In the genomic region with DNA sequence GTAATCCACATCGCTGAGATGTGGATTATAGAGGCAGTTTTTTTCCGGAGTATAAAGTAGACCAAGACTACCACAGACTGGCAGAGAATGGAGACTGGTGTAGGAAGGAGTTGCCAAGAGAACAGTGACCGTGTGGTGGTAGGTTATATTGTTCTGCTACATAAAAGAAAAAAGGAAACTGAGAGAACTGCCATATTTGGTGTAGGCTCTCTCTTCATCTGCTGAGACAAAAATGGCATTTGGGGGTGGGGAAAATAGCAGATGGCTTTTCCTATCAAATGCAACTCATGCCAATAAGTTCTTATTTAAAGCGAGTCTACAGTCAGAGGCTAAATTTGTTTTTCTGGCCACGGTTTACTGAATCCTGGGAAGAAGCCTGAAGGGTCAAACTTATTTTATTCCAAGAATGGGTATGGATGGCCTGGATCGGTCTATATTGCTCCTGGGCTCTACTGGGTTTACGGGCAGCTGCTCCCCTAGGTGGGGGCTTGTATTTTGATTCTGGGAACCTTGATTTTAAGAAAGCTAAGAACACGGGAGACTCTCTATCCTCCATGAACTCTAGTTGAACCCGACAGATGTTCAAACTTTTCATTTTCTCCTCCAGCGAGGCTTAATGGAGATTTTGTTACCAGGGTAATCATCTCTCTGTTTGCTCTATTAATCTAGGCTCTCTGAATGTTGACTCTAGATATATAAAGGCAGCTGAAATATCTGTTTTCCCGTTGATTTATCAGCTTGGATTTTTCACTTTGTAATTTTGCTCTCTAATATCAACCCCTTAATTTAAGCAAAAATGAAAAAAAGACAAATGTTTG, we compare ENCODE assay signal across 19 mouse cellular contexts.
DNase-seq lines count a peak whose midpoint lies in the region; ATAC-seq and TF ChIP-seq lines count a peak whose summit lies in the region.
"Had no signal": no experiment of that assay in that cellular context is flagged by ENCODE, and none has a peak within 500 bp of the region (broad histone marks: within the 10 kb centered on the region; RNA-seq: fewer than 3 reads in every experiment).

No protein-coding gene starts in this region.

- no peak overlapping the region for H3K9ac ChIP-seq in embryonic facial prominence, embryonic 12.5 days
- no peak overlapping the region for H3K9ac ChIP-seq in neural tube, embryonic 11.5 days (ENCODE audit: low read length)
- H3K9ac ChIP-seq in neural tube, embryonic 14.5 days (replicated peaks; ENCODE audit: low read depth, low read length) = no peak overlapping the region
- H3K9ac ChIP-seq in intestine, embryonic 16.5 days (ENCODE audit: low read depth, low read length) = no peak overlapping the region
- H3K9ac ChIP-seq: hindbrain, embryonic 15.5 days; liver, embryonic 13.5 days had no signal

- H3K36me3 ChIP-seq in embryonic facial prominence, embryonic 12.5 days = no peaks in the 10 kb centered on the region
- no peaks in the 10 kb centered on the region for H3K36me3 ChIP-seq in embryonic facial prominence, embryonic 10.5 days (replicated peaks)
- H3K36me3 ChIP-seq in neural tube, embryonic 11.5 days (ENCODE audit: control insufficient read depth, insufficient read depth, low read length) = no peaks in the 10 kb centered on the region
- H3K36me3 ChIP-seq in neural tube, embryonic 14.5 days (ENCODE audit: control insufficient read depth, insufficient read depth, low read length) = no peaks in the 10 kb centered on the region
- no peaks in the 10 kb centered on the region for H3K36me3 ChIP-seq in intestine, embryonic 16.5 days (ENCODE audit: control insufficient read depth, insufficient read depth, low read length)
- H3K36me3 ChIP-seq: forebrain, embryonic 10.5 days; hindbrain, embryonic 15.5 days; liver, embryonic 13.5 days had no signal

- ATAC-seq in embryonic facial prominence, embryonic 12.5 days (ENCODE audit: insufficient number of reproducible peaks, insufficient read depth, low FRiP score, low TSS enrichment) = peak; percentile 56; the same call in 1 of the 2 replicates
- no peak for ATAC-seq in neural tube, embryonic 11.5 days (ENCODE audit: insufficient read depth, low FRiP score, low TSS enrichment)
- 0 out of 2 replicates have a peak, but pooled peaks have one; percentile 41 for ATAC-seq in neural tube, embryonic 14.5 days (ENCODE audit: low read depth)
- ATAC-seq in intestine, embryonic 16.5 days = no peak
- ATAC-seq: midbrain, embryonic 16.5 days had no signal

- H3K4me3 ChIP-seq in embryonic facial prominence, embryonic 12.5 days = no peak overlapping the region
- H3K4me3 ChIP-seq in embryonic facial prominence, embryonic 10.5 days = no peak overlapping the region
- no peak overlapping the region for H3K4me3 ChIP-seq in neural tube, embryonic 11.5 days (ENCODE audit: low read depth, low read length)
- H3K4me3 ChIP-seq in layer of hippocampus, adult 2 months = no peak overlapping the region
- H3K4me3 ChIP-seq in neural tube, embryonic 14.5 days (ENCODE audit: low read depth, low read length) = no peak overlapping the region
- no peak overlapping the region for H3K4me3 ChIP-seq in intestine, embryonic 16.5 days (ENCODE audit: low read length)
- H3K4me3 ChIP-seq: forebrain, embryonic 10.5 days; hindbrain, embryonic 15.5 days; left cerebral cortex, adult 2 months; liver, embryonic 13.5 days had no signal

- DNase-seq in embryonic facial prominence, embryonic 10.5 days (ENCODE audit: low spot score) = no peak
- DNase-seq in neural tube, embryonic 11.5 days (ENCODE audit: low spot score) = peak; percentile 9
- DNase-seq in neural tube, embryonic 10.5 days (ENCODE audit: extremely low spot score, low spot score) = no peak
- DNase-seq in layer of hippocampus, adult 2 months (ENCODE audit: low spot score in 2 of 2) = peak; percentile 71 to 80
- no peak for DNase-seq in kidney, postnatal 10 days
- DNase-seq: adrenal gland, adult 2 months; cerebellum, adult 11 months; embryo, embryonic 11 days; kidney, adult 8-10 months; liver, embryonic 13.5 days; lung, postnatal 14 days; thymus, postnatal 25 days had no signal

- 76% methylated on average over 11 of the region's 11 CpGs for WGBS in embryonic facial prominence, embryonic 12.5 days
- WGBS in embryonic facial prominence, embryonic 10.5 days = 80% methylated on average over 11 of the region's 11 CpGs
- 80% methylated on average over 11 of the region's 11 CpGs for WGBS in neural tube, embryonic 11.5 days
- WGBS in neural tube, embryonic 14.5 days = 69% methylated on average over 11 of the region's 11 CpGs
- WGBS in intestine, embryonic 16.5 days = 52% methylated on average over 11 of the region's 11 CpGs

- no peak overlapping the region for H3K4me2 ChIP-seq in embryonic facial prominence, embryonic 12.5 days (replicated peaks)
- H3K4me2 ChIP-seq in neural tube, embryonic 11.5 days (ENCODE audit: low read depth) = no peak overlapping the region
- H3K4me2 ChIP-seq in neural tube, embryonic 14.5 days (ENCODE audit: low read depth, low read length) = no peak overlapping the region
- H3K4me2 ChIP-seq in intestine, embryonic 16.5 days (ENCODE audit: low read depth, low read length) = no peak overlapping the region
- H3K4me2 ChIP-seq: hindbrain, embryonic 15.5 days; liver, embryonic 13.5 days had no signal

- H3K27me3 ChIP-seq in embryonic facial prominence, embryonic 12.5 days = no peaks in the 10 kb centered on the region
- no peaks in the 10 kb centered on the region for H3K27me3 ChIP-seq in embryonic facial prominence, embryonic 10.5 days (replicated peaks; ENCODE audit: low read depth, poor library complexity, severe bottlenecking)
- no peaks in the 10 kb centered on the region for H3K27me3 ChIP-seq in neural tube, embryonic 11.5 days (ENCODE audit: control insufficient read depth, insufficient read depth, low read length)
- no peaks in the 10 kb centered on the region for H3K27me3 ChIP-seq in neural tube, embryonic 14.5 days (ENCODE audit: control insufficient read depth, insufficient read depth, low read length)
- H3K27me3 ChIP-seq in intestine, embryonic 16.5 days (replicated peaks; ENCODE audit: control insufficient read depth, insufficient read depth, low read length) = no peaks in the 10 kb centered on the region
- H3K27me3 ChIP-seq: hindbrain, embryonic 15.5 days; liver, embryonic 13.5 days had no signal

- no peak overlapping the region for H3K27ac ChIP-seq in embryonic facial prominence, embryonic 12.5 days
- H3K27ac ChIP-seq in embryonic facial prominence, embryonic 10.5 days (replicated peaks) = no peak overlapping the region
- no peak overlapping the region for H3K27ac ChIP-seq in neural tube, embryonic 11.5 days (ENCODE audit: low read depth, low read length)
- H3K27ac ChIP-seq in layer of hippocampus, adult 2 months = peak overlapping the region; percentile 90
- no peak overlapping the region for H3K27ac ChIP-seq in neural tube, embryonic 14.5 days (ENCODE audit: low read depth, low read length)
- H3K27ac ChIP-seq in intestine, embryonic 16.5 days (ENCODE audit: low read length) = no peak overlapping the region
- H3K27ac ChIP-seq: forebrain, embryonic 10.5 days; hindbrain, embryonic 15.5 days; left cerebral cortex, adult 2 months; liver, embryonic 13.5 days had no signal

- no peaks in the 10 kb centered on the region for H3K9me3 ChIP-seq in embryonic facial prominence, embryonic 12.5 days
- H3K9me3 ChIP-seq in embryonic facial prominence, embryonic 10.5 days = no peaks in the 10 kb centered on the region
- no peaks in the 10 kb centered on the region for H3K9me3 ChIP-seq in neural tube, embryonic 11.5 days (ENCODE audit: control insufficient read depth, low read length)
- H3K9me3 ChIP-seq in neural tube, embryonic 14.5 days (ENCODE audit: control insufficient read depth, low read length) = no peaks in the 10 kb centered on the region
- no peaks in the 10 kb centered on the region for H3K9me3 ChIP-seq in intestine, embryonic 16.5 days (ENCODE audit: control insufficient read depth, low read length)
- H3K9me3 ChIP-seq: forebrain, embryonic 10.5 days; hindbrain, embryonic 15.5 days; liver, embryonic 13.5 days had no signal

- H3K4me1 ChIP-seq in embryonic facial prominence, embryonic 12.5 days = no peaks in the 10 kb centered on the region
- no peaks in the 10 kb centered on the region for H3K4me1 ChIP-seq in embryonic facial prominence, embryonic 10.5 days
- H3K4me1 ChIP-seq in neural tube, embryonic 11.5 days (ENCODE audit: control insufficient read depth, insufficient read depth, low read length) = no peaks in the 10 kb centered on the region
- H3K4me1 ChIP-seq in neural tube, embryonic 14.5 days (ENCODE audit: control insufficient read depth, insufficient read depth, low read length) = no peaks in the 10 kb centered on the region
- H3K4me1 ChIP-seq in intestine, embryonic 16.5 days (ENCODE audit: control insufficient read depth, insufficient read depth, low read length) = no peaks in the 10 kb centered on the region
- H3K4me1 ChIP-seq: forebrain, embryonic 10.5 days; hindbrain, embryonic 15.5 days; liver, embryonic 13.5 days had no signal

- TF ChIP-seq CTCF in layer of hippocampus, adult 2 months (conservative IDR thresholded peaks at IDR 0.05) = peak; percentile 26

Comparison
In these comparisons a context has a peak if more than half of its experiments do, and no peak if none do; other contexts are left out.
1. ATAC-seq: peak in embryonic facial prominence, embryonic 12.5 days (single experiment) and neural tube, embryonic 14.5 days (single experiment); none in neural tube, embryonic 11.5 days (single experiment) and intestine, embryonic 16.5 days (single experiment).
2. DNase-seq: peak in neural tube, embryonic 11.5 days (single experiment) and layer of hippocampus, adult 2 months (2 of 2); none in embryonic facial prominence, embryonic 10.5 days (single experiment), neural tube, embryonic 10.5 days (single experiment) and kidney, postnatal 10 days (single experiment).